Mouse (Mus musculus) neural tube, embryonic 10.5 days (tissue): ENCODE measurements around the gene Cacna2d4.
"Not testable (repeated sequence)": the region's sequence is repeated elsewhere in the genome, so short reads cannot be mapped to it uniquely, and the experiment has no call there.

Experiments used
- DNase-seq: peaks from one replicate; pipeline ENCODE4 v3.0.0-alpha.2; 2017; ENCODE audit warnings: low spot score; ENCODE audit errors: extremely low spot score

Gene Cacna2d4

GRCm38 (mm10) chr6:119337287-119337686 lies 101.0 kb downstream of the Cacna2d4 start:
- DNase-seq, result no peak

GRCm38 (mm10) chr6:119338121-119338912 lies 102.0 kb downstream of the Cacna2d4 start:
- no peak for DNase-seq

- no peak for DNase-seq
Measured at GRCm38 (mm10) chr6:119341409-119341808, 105.1 kb downstream of the Cacna2d4 start.

- no peak for DNase-seq
Measured at GRCm38 (mm10) chr6:119346257-119346656, 109.9 kb downstream of the Cacna2d4 start.

- DNase-seq, result no peak
Measured at GRCm38 (mm10) chr6:119347813-119348212, 111.5 kb downstream of the Cacna2d4 start.

- peak; percentile 90 for DNase-seq
Measured at GRCm38 (mm10) chr6:119348234-119348633, 111.9 kb downstream of the Cacna2d4 start.

- DNase-seq, result no peak
Measured at GRCm38 (mm10) chr6:119350703-119351198, 114.4 kb downstream of the Cacna2d4 start.

- DNase-seq, result no peak
Measured at GRCm38 (mm10) chr6:119351656-119352055, 115.3 kb downstream of the Cacna2d4 start.

GRCm38 (mm10) chr6:119352501-119352900 lies 116.2 kb downstream of the Cacna2d4 start:
- DNase-seq, result no peak

- no peak for DNase-seq
Measured at GRCm38 (mm10) chr6:119358020-119358571, 121.8 kb downstream of the Cacna2d4 start.

- DNase-seq, result not testable (repeated sequence)
Measured at GRCm38 (mm10) chr6:119360250-119360649, 123.9 kb downstream of the Cacna2d4 start.

GRCm38 (mm10) chr6:119360925-119361702 lies 124.8 kb downstream of the Cacna2d4 start:
- no peak for DNase-seq

- DNase-seq, result no peak
Measured at GRCm38 (mm10) chr6:119363593-119363992, 127.3 kb downstream of the Cacna2d4 start.

- not testable (repeated sequence) for DNase-seq
Measured at GRCm38 (mm10) chr6:119366800-119367199, 130.5 kb downstream of the Cacna2d4 start.

- DNase-seq, result no peak
Measured at GRCm38 (mm10) chr6:119367382-119367781, 131.1 kb downstream of the Cacna2d4 start.

- no peak for DNase-seq
Measured at GRCm38 (mm10) chr6:119371624-119372023, 135.3 kb downstream of the Cacna2d4 start.

GRCm38 (mm10) chr6:119372237-119372636 lies 135.9 kb downstream of the Cacna2d4 start:
- DNase-seq, result no peak

- no peak for DNase-seq
Measured at GRCm38 (mm10) chr6:119373000-119373705, 136.8 kb downstream of the Cacna2d4 start.

- DNase-seq, result no peak
Measured at GRCm38 (mm10) chr6:119375035-119375434, 138.7 kb downstream of the Cacna2d4 start.

- no peak for DNase-seq
Measured at GRCm38 (mm10) chr6:119377613-119378012, 141.3 kb downstream of the Cacna2d4 start.

GRCm38 (mm10) chr6:119378631-119379030 lies 142.3 kb downstream of the Cacna2d4 start:
- DNase-seq, result no peak
